Mouse (Mus musculus): ENCODE measurements around the gene Gucy2d.

GRCm38 (mm10) chr7:98498101-98498500 lies 57.9 kb downstream of the Gucy2d start:
- TF ChIP-seq CTCF (IDR thresholded peaks at IDR 0.05 in 2 of 3, conservative IDR thresholded peaks at IDR 0.05 in 1 of 3; ENCODE audit: control insufficient read depth in 1 of 3, insufficient read depth in 1 of 3, low read depth in 2 of 3, low read length in 3 of 3, poor library complexity in 1 of 3, severe bottlenecking in 1 of 3) (no peak), NRF1 (IDR thresholded peaks at IDR 0.05; ENCODE audit: insufficient read depth, low read depth, low read length, poor library complexity, severe bottlenecking) (no peak), HCFC1 (IDR thresholded peaks at IDR 0.05; ENCODE audit: low read depth, low read length) (no peak), POLR2A (IDR thresholded peaks at IDR 0.05; ENCODE audit: control insufficient read depth in 1 of 2, insufficient read depth in 1 of 2, low read depth in 1 of 2, low read length in 2 of 2, poor library complexity in 1 of 2) (no peak)
